Mouse (Mus musculus): ENCODE results near the gene Gm37240. TPM values are rescaled to one million over a fixed set of nuclear protein-coding genes. Genes with fewer than 3 reads are reported as not detected.

Gene Gm37240
- polyA plus RNA-seq, 1 experiment from 2014 or later, result 3.2 TPM

- Histone ChIP-seq H3K27me3 (ENCODE audit: control insufficient read depth, insufficient read depth, low read length) (no peaks in the 10 kb centered on the region), H3K4me2 (ENCODE audit: low read depth, low read length) (no peak overlapping the region), H3K4me1 (ENCODE audit: control insufficient read depth, insufficient read depth, low read length) (no peaks in the 10 kb centered on the region), H3K27ac (replicated peaks; ENCODE audit: low read depth, low read length) (no peak overlapping the region), H3K9me3 (replicated peaks; ENCODE audit: control insufficient read depth, low read length) (no peaks in the 10 kb centered on the region), H3K4me3 (ENCODE audit: low read depth, low read length) (no peak overlapping the region), H3K36me3 (replicated peaks; ENCODE audit: control insufficient read depth, insufficient read depth, low read depth, low read length) (no peaks in the 10 kb centered on the region), H3K9ac (replicated peaks; ENCODE audit: low read length) (no peak overlapping the region)
- 39% methylated on average over 7 of the region's 7 CpGs for WGBS
- DNase-seq (ENCODE audit: low spot score) (peak; percentile 72), ATAC-seq (replicated peaks; ENCODE audit: insufficient number of reproducible peaks, low FRiP score, low TSS enrichment, low read depth) (no peak)
Measured at GRCm38 (mm10) chr3:85707421-85707820, 179.9 kb downstream of the Gm37240 start.

- Histone ChIP-seq H3K4me1 (ENCODE audit: control insufficient read depth, insufficient read depth, low read length) (no peaks in the 10 kb centered on the region), H3K27ac (replicated peaks; ENCODE audit: low read depth, low read length) (no peak overlapping the region), H3K4me3 (ENCODE audit: low read depth, low read length) (no peak overlapping the region), H3K27me3 (ENCODE audit: control insufficient read depth, insufficient read depth, low read length) (no peaks in the 10 kb centered on the region), H3K36me3 (replicated peaks; ENCODE audit: control insufficient read depth, insufficient read depth, low read depth, low read length) (no peaks in the 10 kb centered on the region), H3K9ac (replicated peaks; ENCODE audit: low read length) (no peak overlapping the region), H3K9me3 (replicated peaks; ENCODE audit: control insufficient read depth, low read length) (no peaks in the 10 kb centered on the region), H3K4me2 (ENCODE audit: low read depth, low read length) (no peak overlapping the region)
- DNase-seq (ENCODE audit: low spot score), result no peak
- 63% methylated on average over 6 of the region's 6 CpGs for WGBS
- ATAC-seq (replicated peaks; ENCODE audit: insufficient number of reproducible peaks, low FRiP score, low TSS enrichment, low read depth), result no peak
Measured at GRCm38 (mm10) chr3:85703141-85703882, 184.0 kb downstream of the Gm37240 start.

GRCm38 (mm10) chr3:85698496-85698895 is 188.8 kb downstream of the Gm37240 start:
- H3K27me3 ChIP-seq (ENCODE audit: control insufficient read depth, insufficient read depth, low read length), result no peaks in the 10 kb centered on the region
- H3K4me3 ChIP-seq (ENCODE audit: low read depth, low read length), result no peak overlapping the region
- H3K36me3 ChIP-seq (replicated peaks; ENCODE audit: control insufficient read depth, insufficient read depth, low read depth, low read length), result no peaks in the 10 kb centered on the region
- no peaks in the 10 kb centered on the region for H3K9me3 ChIP-seq (replicated peaks; ENCODE audit: control insufficient read depth, low read length)
- H3K4me1 ChIP-seq (ENCODE audit: control insufficient read depth, insufficient read depth, low read length), result no peaks in the 10 kb centered on the region
- H3K4me2 ChIP-seq (ENCODE audit: low read depth, low read length), result no peak overlapping the region
- ATAC-seq (replicated peaks; ENCODE audit: insufficient number of reproducible peaks, low FRiP score, low TSS enrichment, low read depth) (no peak), DNase-seq (ENCODE audit: low spot score) (no peak)
- no peak overlapping the region for H3K27ac ChIP-seq (replicated peaks; ENCODE audit: low read depth, low read length)
- 82% methylated on average over 4 of the region's 4 CpGs for WGBS
- no peak overlapping the region for H3K9ac ChIP-seq (replicated peaks; ENCODE audit: low read length)

GRCm38 (mm10) chr3:85695056-85695455 is 192.3 kb downstream of the Gm37240 start:
- Histone ChIP-seq H3K4me3 (ENCODE audit: low read depth, low read length) (no peak overlapping the region), H3K4me2 (ENCODE audit: low read depth, low read length) (no peak overlapping the region), H3K9me3 (replicated peaks; ENCODE audit: control insufficient read depth, low read length) (no peaks in the 10 kb centered on the region), H3K27me3 (ENCODE audit: control insufficient read depth, insufficient read depth, low read length) (no peaks in the 10 kb centered on the region), H3K9ac (replicated peaks; ENCODE audit: low read length) (no peak overlapping the region), H3K27ac (replicated peaks; ENCODE audit: low read depth, low read length) (no peak overlapping the region), H3K4me1 (ENCODE audit: control insufficient read depth, insufficient read depth, low read length) (no peaks in the 10 kb centered on the region), H3K36me3 (replicated peaks; ENCODE audit: control insufficient read depth, insufficient read depth, low read depth, low read length) (no peaks in the 10 kb centered on the region)
- DNase-seq (ENCODE audit: low spot score) (no peak), ATAC-seq (replicated peaks; ENCODE audit: insufficient number of reproducible peaks, low FRiP score, low TSS enrichment, low read depth) (no peak)
- 78% methylated on average over 3 of the region's 3 CpGs for WGBS

- Histone ChIP-seq H3K9me3 (replicated peaks; ENCODE audit: control insufficient read depth, low read length) (no peaks in the 10 kb centered on the region), H3K4me2 (ENCODE audit: low read depth, low read length) (no peak overlapping the region), H3K36me3 (replicated peaks; ENCODE audit: control insufficient read depth, insufficient read depth, low read depth, low read length) (no peaks in the 10 kb centered on the region), H3K4me1 (ENCODE audit: control insufficient read depth, insufficient read depth, low read length) (no peaks in the 10 kb centered on the region), H3K27me3 (ENCODE audit: control insufficient read depth, insufficient read depth, low read length) (no peaks in the 10 kb centered on the region), H3K4me3 (ENCODE audit: low read depth, low read length) (no peak overlapping the region), H3K27ac (replicated peaks; ENCODE audit: low read depth, low read length) (no peak overlapping the region), H3K9ac (replicated peaks; ENCODE audit: low read length) (no peak overlapping the region)
- ATAC-seq (replicated peaks; ENCODE audit: insufficient number of reproducible peaks, low FRiP score, low TSS enrichment, low read depth), result no peak
- 43% methylated on average over 3 of the region's 3 CpGs for WGBS
- DNase-seq (ENCODE audit: low spot score), result no peak
Measured at GRCm38 (mm10) chr3:85693013-85693412, 194.3 kb downstream of the Gm37240 start.

GRCm38 (mm10) chr3:85691134-85691533 is 196.2 kb downstream of the Gm37240 start:
- Histone ChIP-seq H3K4me1 (ENCODE audit: control insufficient read depth, insufficient read depth, low read length) (no peaks in the 10 kb centered on the region), H3K27ac (replicated peaks; ENCODE audit: low read depth, low read length) (no peak overlapping the region), H3K9me3 (replicated peaks; ENCODE audit: control insufficient read depth, low read length) (no peaks in the 10 kb centered on the region), H3K9ac (replicated peaks; ENCODE audit: low read length) (no peak overlapping the region), H3K27me3 (ENCODE audit: control insufficient read depth, insufficient read depth, low read length) (no peaks in the 10 kb centered on the region), H3K4me2 (ENCODE audit: low read depth, low read length) (no peak overlapping the region), H3K4me3 (ENCODE audit: low read depth, low read length) (no peak overlapping the region), H3K36me3 (replicated peaks; ENCODE audit: control insufficient read depth, insufficient read depth, low read depth, low read length) (no peaks in the 10 kb centered on the region)
- 70% methylated on average over 4 of the region's 4 CpGs for WGBS
- DNase-seq (ENCODE audit: low spot score) (no peak), ATAC-seq (replicated peaks; ENCODE audit: insufficient number of reproducible peaks, low FRiP score, low TSS enrichment, low read depth) (no peak)

- ATAC-seq (replicated peaks; ENCODE audit: insufficient number of reproducible peaks, low FRiP score, low TSS enrichment, low read depth) (no peak), DNase-seq (ENCODE audit: low spot score) (no peak)
- H3K27ac ChIP-seq (replicated peaks; ENCODE audit: low read depth, low read length), result no peak overlapping the region
Measured at GRCm38 (mm10) chr3:85688341-85688740, 199.0 kb downstream of the Gm37240 start.

GRCm38 (mm10) chr3:85685271-85685670 is 202.0 kb downstream of the Gm37240 start:
- DNase-seq (ENCODE audit: low spot score), result no peak
- H3K4me2 ChIP-seq (ENCODE audit: low read depth, low read length), result no peak overlapping the region
- H3K9ac ChIP-seq (replicated peaks; ENCODE audit: low read length), result no peak overlapping the region
- no peaks in the 10 kb centered on the region for H3K4me1 ChIP-seq (ENCODE audit: control insufficient read depth, insufficient read depth, low read length)
- no peak for ATAC-seq (replicated peaks; ENCODE audit: insufficient number of reproducible peaks, low FRiP score, low TSS enrichment, low read depth)
- no peaks in the 10 kb centered on the region for H3K9me3 ChIP-seq (replicated peaks; ENCODE audit: control insufficient read depth, low read length)
- H3K4me3 ChIP-seq (ENCODE audit: low read depth, low read length), result no peak overlapping the region
- H3K36me3 ChIP-seq (replicated peaks; ENCODE audit: control insufficient read depth, insufficient read depth, low read depth, low read length), result no peaks in the 10 kb centered on the region
- 86% methylated on average over 8 of the region's 8 CpGs for WGBS
- H3K27me3 ChIP-seq (ENCODE audit: control insufficient read depth, insufficient read depth, low read length), result no peaks in the 10 kb centered on the region
- H3K27ac ChIP-seq (replicated peaks; ENCODE audit: low read depth, low read length), result no peak overlapping the region

More at GRCm38 (mm10) chr3:85688341-85688740, 199.0 kb downstream of the Gm37240 start:
- H3K4me2 ChIP-seq (ENCODE audit: low read depth, low read length), result no peak overlapping the region
- H3K27me3 ChIP-seq (ENCODE audit: control insufficient read depth, insufficient read depth, low read length), result no peaks in the 10 kb centered on the region
- H3K36me3 ChIP-seq (replicated peaks; ENCODE audit: control insufficient read depth, insufficient read depth, low read depth, low read length), result no peaks in the 10 kb centered on the region
- no peak overlapping the region for H3K4me3 ChIP-seq (ENCODE audit: low read depth, low read length)
- 93% methylated on average over 14 of the region's 14 CpGs for WGBS
- no peak overlapping the region for H3K9ac ChIP-seq (replicated peaks; ENCODE audit: low read length)
- no peaks in the 10 kb centered on the region for H3K9me3 ChIP-seq (replicated peaks; ENCODE audit: control insufficient read depth, low read length)
- no peaks in the 10 kb centered on the region for H3K4me1 ChIP-seq (ENCODE audit: control insufficient read depth, insufficient read depth, low read length)
